Mouse (Mus musculus): ENCODE measurements at regions not wholly inside any gene's neighbourhood (a gene's known extent, or its start where the extent isn't known, plus 50 kb on each side); places are given as distances from the start of the nearest gene placed in this dataset.
"Not testable (repeated sequence)": the region's sequence is repeated elsewhere in the genome, so short reads cannot be mapped to it uniquely, and the experiment has no call there.

DNA sequence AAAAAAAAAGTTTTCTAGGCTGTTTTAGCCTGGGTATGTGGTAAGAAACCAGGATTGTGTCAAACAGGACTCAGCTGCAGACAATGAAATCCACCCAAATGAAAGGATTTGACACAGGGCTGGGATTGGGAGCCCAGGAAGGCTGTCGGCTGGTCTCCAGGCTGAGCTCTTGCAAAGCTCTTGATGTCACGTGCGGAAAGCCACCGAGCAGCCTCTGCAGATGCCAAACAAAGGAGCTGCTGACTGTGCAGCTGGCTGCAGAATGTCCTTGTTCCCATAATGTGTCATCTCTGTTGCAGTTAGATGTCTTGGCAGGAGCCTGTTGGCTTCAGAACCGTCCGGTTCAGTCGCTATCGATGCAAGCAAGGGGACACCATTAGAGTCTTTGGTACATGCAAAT lies 56.1 kb downstream of the Bbs10 start:
- peak; percentile 88 for DNase-seq

DNA sequence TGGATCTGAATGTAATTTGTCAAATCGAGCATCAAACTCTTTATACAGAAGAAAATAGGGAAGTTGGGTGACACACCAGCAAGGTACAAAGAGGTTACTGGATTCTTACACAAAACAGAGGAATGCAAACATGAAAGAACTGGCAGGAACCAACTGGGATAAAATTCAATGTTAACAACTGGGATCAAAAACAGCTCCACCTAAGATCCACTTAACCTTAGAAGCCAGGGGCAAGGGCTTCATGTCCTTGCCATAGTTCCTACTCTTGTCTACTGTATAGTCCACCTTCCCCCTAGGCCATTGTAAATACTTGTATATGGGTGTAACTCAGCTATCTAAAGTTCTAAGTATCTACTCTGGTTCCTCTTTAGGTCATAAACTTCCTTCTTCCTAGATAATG lies 59.9 kb downstream of the Bbs10 start:
- not testable (repeated sequence) for DNase-seq

- DNase-seq = no peak
Observed at GRCm38 (mm10) chr10:111361749-111362435, 63.4 kb downstream of the Bbs10 start.

GRCm38 (mm10) chr10:111363729-111364617 lies 65.5 kb downstream of the Bbs10 start:
- DNase-seq = no peak

DNA sequence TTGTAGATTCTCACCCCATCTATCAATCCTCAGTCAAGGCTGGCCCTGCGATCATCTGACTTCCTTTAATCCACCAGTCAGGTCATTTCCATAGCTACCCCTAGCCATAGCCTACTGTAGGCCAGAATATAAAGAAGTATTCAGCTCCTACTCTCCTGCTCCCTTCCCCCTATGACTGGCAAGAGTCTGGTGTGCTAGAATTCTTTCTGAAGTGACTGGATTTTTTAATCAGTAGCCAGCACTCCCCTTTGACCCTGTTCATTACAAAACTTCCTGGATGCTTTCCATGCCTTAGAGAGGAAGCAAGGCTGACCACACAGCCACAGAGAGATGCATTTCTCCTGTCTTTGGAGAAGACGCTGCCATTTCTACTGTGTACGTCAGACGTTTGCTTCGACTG lies 66.5 kb downstream of the Bbs10 start:
- peak; percentile 65 for DNase-seq

DNA sequence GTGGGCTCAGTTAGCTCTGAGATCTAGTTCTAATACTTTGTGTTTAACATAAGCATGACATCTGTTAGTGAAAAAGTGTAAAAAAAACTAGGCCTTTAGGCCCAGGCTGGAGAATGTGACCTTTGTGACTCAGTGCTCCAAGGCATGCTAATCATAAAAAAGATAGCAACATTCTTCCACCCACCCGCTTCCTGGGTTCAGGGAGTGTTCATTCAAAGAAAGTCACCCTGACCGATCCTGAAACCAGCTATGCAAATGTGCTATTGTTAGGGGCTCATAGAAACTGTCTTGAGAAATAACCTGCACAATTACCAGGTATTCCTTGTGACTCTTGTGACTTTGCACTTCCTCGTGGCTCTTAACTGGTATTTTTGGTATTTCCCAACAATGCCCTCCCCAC lies 70.6 kb downstream of the Bbs10 start:
- DNase-seq = not testable (repeated sequence)

- no peak for DNase-seq
Observed at GRCm38 (mm10) chr10:111378047-111378618, 79.7 kb downstream of the Bbs10 start.

DNA sequence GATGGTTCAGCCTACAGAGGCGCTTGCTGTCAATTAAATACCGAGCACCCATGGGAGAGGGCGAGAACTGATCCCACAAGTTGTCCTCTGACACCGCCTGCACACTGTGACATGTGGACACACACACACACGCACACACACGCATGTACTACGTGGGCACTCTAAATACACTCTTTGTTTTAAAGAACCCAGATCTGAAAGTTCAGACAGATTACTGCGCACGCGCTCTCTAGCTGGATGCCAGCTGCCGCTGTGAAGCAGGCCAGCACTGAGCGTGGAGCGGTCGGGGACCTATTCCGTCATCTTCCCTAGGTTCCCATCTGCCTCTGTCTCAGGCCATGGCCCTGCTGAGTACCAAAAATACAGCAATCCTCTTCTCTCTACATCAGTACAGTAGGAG lies 83.2 kb downstream of the Bbs10 start:
- no peak for DNase-seq

DNA sequence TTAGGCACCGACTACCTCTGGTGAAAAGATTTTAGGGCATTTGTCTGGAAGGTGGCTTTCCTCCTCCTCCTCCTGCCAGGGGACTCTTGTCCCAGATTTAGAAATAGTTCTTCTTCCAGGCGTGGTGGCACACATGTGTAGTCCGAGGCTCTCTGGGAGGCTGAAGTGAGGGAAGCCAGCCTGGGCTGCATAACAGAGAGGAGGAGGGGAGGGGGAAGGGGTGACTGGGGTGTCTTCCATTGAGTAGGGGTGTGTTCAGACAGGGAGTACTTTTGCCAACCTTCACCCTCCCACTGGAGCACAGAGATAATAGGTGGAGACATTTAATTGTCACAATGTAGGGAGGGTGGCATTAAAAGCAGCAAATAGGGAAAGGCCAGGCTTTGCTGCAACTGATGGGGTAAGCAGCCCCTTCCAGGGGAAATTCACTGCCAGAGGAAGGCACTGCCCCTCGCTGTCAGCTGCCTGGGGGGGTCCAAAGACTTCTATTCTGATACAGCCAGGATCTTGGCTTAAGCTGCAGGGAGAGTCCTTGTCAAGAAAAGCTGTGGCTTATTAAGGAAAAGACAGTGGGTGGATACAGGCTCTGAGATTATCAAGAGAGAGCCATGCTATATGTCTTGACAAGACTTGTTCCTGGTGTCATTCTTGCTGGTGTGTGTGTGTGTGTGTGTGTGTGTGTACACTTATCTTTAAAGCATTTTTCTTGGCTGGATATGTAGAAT lies 83.9 kb downstream of the Bbs10 start:
- no peak for DNase-seq

GRCm38 (mm10) chr10:111385561-111385960 lies 87.1 kb downstream of the Bbs10 start:
- DNase-seq = no peak

DNA sequence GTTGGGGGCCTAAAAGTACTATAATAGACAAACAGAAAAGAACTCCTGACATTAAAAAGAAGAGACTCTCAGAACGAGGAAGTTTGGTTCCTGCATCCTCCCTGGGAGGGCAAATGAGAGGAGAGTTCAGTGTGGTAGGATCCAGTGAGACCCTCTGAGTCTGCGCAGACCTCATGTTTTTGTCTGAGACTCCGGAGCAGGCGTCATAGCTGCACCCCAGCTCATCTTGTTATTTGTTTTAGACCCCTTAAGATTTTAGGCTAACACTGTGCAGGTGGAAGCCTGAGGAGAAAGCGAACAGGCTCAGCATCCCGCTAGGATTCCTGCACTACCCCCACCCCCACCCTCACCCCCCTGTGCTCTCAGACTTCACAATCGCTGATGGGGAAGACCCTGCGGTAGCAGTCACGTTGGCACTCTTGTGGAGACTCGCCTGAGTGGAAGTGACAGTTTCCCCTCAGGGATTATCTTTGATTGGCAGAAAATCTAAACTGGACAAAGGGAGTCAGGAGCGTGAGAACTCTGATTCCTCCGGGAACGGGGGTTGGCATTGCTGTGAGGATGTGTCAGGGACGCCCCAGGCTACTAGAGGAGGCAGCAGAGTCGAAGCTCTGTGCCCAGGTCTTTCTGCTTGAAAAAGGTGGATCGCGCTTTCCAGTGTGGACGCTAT lies 85.0 kb upstream of the Nap1l1 start:
- no peak for DNase-seq

DNA sequence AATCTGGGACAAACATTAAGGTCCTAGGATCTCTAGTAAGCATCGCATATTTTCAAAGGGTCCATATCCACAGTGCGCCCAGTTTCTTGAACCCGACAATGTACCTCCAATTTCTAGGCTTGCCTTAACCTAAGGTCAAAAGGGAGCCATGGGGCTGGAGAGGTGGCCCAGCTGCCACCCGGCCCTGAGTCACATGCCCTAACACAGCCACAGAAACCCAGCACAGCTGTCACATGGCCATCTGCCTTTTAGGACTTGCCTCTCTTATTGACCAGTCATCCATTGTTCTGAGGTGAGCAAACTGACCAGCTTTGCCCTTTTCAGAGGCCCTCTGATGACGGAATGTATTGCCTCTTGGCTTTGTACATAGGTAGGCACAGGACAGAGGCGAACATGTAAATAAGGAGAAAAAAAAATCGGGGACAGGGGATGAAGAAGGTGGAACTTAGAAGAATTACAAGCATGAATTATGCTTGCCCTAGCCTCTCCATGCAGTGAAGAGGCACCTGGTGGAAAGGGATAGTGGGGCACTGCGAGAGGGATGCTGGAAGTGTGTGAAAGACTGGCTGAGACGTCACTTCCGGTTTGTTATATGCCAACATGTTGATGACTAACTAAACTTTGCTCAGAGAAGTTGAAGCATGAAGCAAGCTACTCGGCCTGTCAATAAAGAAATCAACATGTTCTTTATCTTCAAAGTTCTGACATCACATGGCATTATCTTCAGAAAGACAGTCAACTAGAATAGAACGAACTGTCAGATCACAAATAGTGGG lies 84.3 kb upstream of the Nap1l1 start:
- no peak for DNase-seq

DNA sequence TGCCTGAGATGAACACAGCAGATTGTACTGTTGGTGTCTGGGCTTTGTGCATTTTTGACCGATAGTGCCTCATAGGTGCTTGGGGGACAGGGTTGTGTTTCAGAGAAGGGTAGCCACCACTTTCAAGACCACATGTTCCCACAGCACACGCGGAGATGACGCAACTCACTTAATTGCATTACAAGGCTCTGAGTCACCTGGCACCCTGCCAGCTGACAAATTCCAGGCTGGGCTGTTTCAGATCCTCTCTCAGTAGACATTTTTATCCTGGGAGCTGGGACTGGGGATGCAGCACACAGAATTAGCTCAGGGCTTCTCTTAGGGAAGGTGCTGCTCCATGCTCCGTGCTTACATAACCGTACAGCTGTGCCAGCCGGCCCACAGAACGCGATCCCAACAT lies 83.1 kb upstream of the Nap1l1 start:
- peak; percentile 88 for DNase-seq

- DNase-seq = no peak
Observed at GRCm38 (mm10) chr10:111394421-111394820, 78.6 kb upstream of the Nap1l1 start.

- DNase-seq = peak; percentile 33
Observed at GRCm38 (mm10) chr10:111405071-111405470, 68.0 kb upstream of the Nap1l1 start.

DNA sequence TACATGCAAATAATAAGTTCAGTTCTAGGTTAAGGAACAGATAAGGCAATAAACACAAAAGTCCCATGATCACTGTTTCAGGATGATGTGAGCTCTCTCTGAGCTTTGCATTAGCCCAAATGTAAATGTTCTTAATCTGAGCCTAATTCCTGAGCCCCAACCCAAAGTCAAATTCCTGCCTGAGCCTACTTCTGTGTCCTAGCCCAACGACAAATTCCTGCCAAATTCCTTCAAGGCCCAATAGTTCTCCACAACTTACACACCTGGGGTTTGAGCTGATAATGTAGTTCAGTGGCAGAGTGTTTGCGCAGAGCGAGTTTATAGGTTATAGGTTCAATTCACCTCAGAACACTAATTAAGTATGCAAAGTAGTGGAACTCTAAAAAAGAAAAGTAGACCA lies 64.1 kb upstream of the Nap1l1 start:
- no peak for DNase-seq

DNA sequence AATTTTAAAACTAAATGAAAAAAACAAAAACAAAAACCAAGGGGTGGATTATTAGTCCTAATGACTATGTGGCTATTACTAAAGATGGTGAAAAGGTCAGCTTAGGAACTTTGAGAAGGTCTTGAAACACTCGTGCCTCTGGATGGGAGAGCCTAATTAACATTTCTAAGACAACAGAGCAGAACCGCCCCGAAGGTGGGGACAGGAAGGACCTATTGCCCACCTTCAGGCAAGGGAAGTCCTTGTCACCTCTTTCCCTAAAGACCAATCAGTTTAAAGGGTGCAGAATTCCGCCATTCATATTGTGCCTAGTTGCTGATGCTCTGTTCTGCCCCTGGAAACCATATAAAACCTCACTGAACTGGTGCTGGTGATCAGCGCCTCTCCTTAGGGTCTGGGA lies 63.5 kb upstream of the Nap1l1 start:
- no peak for DNase-seq

DNA sequence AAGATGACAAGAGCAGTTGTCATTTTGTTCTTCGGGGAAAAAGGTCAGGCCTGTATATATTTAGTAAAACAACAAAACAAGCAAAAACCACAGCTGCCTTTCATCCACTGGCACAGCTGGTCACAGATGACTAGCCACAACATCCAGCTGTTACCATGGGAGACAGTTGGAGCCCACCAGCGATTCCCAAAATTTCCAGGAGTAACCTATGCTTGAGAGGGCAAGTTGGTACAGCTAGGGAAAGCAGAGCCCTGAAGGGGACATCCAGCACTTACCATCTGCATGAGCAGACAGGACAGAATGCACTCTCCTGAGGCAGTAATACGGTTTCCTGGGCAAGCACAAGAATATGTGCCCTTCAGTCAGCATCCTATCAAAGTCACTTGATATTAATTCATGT lies 62.9 kb upstream of the Nap1l1 start:
- DNase-seq = no peak

GRCm38 (mm10) chr10:111411533-111411932 lies 61.5 kb upstream of the Nap1l1 start:
- no peak for DNase-seq

- DNase-seq = no peak
Observed at GRCm38 (mm10) chr10:111416611-111417130, 56.4 kb upstream of the Nap1l1 start.
